Mouse (Mus musculus) gastrocnemius, postnatal 10 days (tissue): Measurements from ENCODE around the gene Krt88. TPM values are rescaled to one million over a fixed set of nuclear protein-coding genes. Genes with fewer than 3 reads are reported as not detected.
A peak's percentile ranks its signal among the peaks of the same experiment; 100 is the strongest.

ENCODE experiments used
- DNase-seq: peaks from one replicate; pipeline ENCODE4 v3.0.0; 2021; ENCODE audit warnings: mixed read lengths
- total RNA-seq, 2 experiments: library from RNA; stranded (reverse); gene quantifications; 2 replicates each; pipeline ENCODE4 v1.2.3; 2021

Gene Krt88
- total RNA-seq, 2 experiments from 2014 or later, result not detected

- DNase-seq, result peak; percentile 60
Observed at GRCm38 (mm10) chr15:101479007-101479665, 31.6 kb downstream of the Krt88 start.

GRCm38 (mm10) chr15:101479666-101480060, 32.1 kb downstream of the Krt88 start:
- no peak for DNase-seq

GRCm38 (mm10) chr15:101482056-101482455, 34.5 kb downstream of the Krt88 start:
- DNase-seq, result no peak

GRCm38 (mm10) chr15:101483646-101484045, 36.1 kb downstream of the Krt88 start:
- DNase-seq, result no peak

GRCm38 (mm10) chr15:101484939-101485338, 37.4 kb downstream of the Krt88 start:
- DNase-seq, result no peak

GRCm38 (mm10) chr15:101485911-101486635, 38.5 kb downstream of the Krt88 start:
- no peak for DNase-seq

GRCm38 (mm10) chr15:101491431-101491830, 43.9 kb downstream of the Krt88 start, which contains the start of gene Krt83:
Gene Krt83, minus strand, starts transcription at chr15:101491512.
- no peak for DNase-seq

- no peak for DNase-seq
Observed at GRCm38 (mm10) chr15:101492718-101493117, 45.2 kb downstream of the Krt88 start.

GRCm38 (mm10) chr15:101493713-101494112, 46.2 kb downstream of the Krt88 start:
- DNase-seq, result no peak

GRCm38 (mm10) chr15:101494203-101494602, 46.7 kb downstream of the Krt88 start:
- DNase-seq, result no peak

- no peak for DNase-seq
Observed at GRCm38 (mm10) chr15:101495266-101495665, 47.7 kb downstream of the Krt88 start.

GRCm38 (mm10) chr15:101497181-101497580, 49.6 kb downstream of the Krt88 start:
- DNase-seq, result no peak

Other genes with a start within 250 kb of the Krt88 start
- gene Grasp, start 223.6 kb upstream of the Krt88 start, total RNA-seq, result 10 to 100 TPM in 1 of 2 experiments, 1 to 10 TPM in 1; 9.0 to 11.5 TPM
- gene Nr4a1, start 193.5 kb upstream of the Krt88 start, total RNA-seq, result 10 to 100 TPM; 22.5 to 23.1 TPM
- gene Atg101, start 163.5 kb upstream of the Krt88 start, total RNA-seq, result 10 to 100 TPM; 24.4 to 27.2 TPM
- under 1 TPM; 0.54 to 0.77 TPM for gene 6030408B16Rik, start 154.5 kb upstream of the Krt88 start, total RNA-seq
- 1 to 10 TPM in 1 of 2 experiments, under 1 TPM in 1; 0.66 to 1.4 TPM for gene Krt80, start 77.6 kb upstream of the Krt88 start, total RNA-seq
- under 1 TPM in 1 of 2 experiments, not detected in 1; 0.45 TPM for gene Krt7, start 36.7 kb upstream of the Krt88 start, total RNA-seq
- gene Krt87, start 8.9 kb upstream of the Krt88 start, total RNA-seq, result under 1 TPM; 0.11 to 0.12 TPM
- gene Krt81, start 16.0 kb downstream of the Krt88 start, total RNA-seq, result not detected
- gene Krt86, start 25.7 kb downstream of the Krt88 start, total RNA-seq, result not detected
- gene Krt83, start 43.8 kb downstream of the Krt88 start, total RNA-seq, result under 1 TPM in 1 of 2 experiments, not detected in 1; 0.40 TPM
- not detected for gene Gm49425, start 69.5 kb downstream of the Krt88 start, total RNA-seq
- not detected for gene Krt84, start 85.1 kb downstream of the Krt88 start, total RNA-seq
- gene Krt82, start 102.9 kb downstream of the Krt88 start, total RNA-seq, result not detected
- not detected for gene Krt90, start 115.2 kb downstream of the Krt88 start, total RNA-seq
- gene Krt75, start 126.2 kb downstream of the Krt88 start, total RNA-seq, result not detected
- not detected for gene Gm5414, start 180.4 kb downstream of the Krt88 start, total RNA-seq
- gene Gm5478, start 199.6 kb downstream of the Krt88 start, total RNA-seq, result not detected
- gene Krt6b, start 232.5 kb downstream of the Krt88 start, total RNA-seq, result not detected
- not detected for gene Krt6a, start 246.6 kb downstream of the Krt88 start, total RNA-seq